Mouse (Mus musculus) layer of hippocampus, adult 11-12 months (tissue): ENCODE data around the gene Lefty1.
"Not testable (repeated sequence)": the region's sequence is repeated elsewhere in the genome, so short reads cannot be mapped to it uniquely, and the experiment has no call there.

Experiments used
- DNase-seq: peaks from one replicate; pipeline ENCODE4 v3.0.0; 2022; ENCODE audit warnings: low spot score

The Lefty1 gene

DNA sequence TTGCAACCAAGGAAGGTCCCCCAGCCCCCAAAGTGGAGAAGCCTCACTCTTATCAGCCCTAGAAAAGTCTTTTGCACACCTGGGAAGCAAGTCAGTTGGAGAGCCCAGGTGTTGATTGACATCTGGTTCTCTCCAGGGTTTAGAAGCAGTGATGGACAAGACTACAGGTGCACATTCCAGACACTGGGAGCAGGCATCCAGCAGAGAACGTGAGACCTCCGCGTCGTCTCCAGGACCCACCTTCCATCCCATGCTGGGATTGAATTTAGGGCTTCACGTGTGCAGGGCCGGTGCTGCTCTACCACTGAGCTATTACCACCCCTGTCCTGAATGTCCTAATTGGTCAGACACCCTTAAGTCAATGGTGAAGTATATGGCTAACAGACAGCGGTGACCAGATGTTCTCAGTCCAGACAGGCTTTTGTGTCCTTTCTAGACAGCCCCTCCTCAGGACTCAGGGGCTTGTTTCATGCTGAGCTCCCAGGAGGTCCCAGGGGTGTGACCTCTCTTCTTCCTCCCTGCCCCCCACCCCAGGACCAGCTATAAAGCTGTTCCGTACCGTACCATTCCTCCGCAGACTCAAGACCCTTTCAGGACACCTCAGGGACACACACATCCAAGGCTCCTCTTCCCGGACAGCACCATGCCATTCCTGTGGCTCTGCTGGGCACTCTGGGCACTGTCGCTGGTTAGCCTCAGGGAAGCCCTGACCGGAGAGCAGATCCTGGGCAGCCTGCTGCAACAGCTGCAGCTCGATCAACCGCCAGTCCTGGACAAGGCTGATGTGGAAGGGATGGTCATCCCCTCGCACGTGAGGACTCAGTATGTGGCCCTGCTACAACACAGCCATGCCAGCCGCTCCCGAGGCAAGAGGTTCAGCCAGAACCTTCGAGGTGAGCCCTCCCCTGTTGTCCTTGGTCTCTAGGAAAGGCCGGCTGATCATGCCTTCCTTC lies at the start of gene Lefty1:
Gene Lefty1, plus strand, starts transcription at position 556 of the 953 bp plus-strand sequence.
- DNase-seq, result no peak

DNA sequence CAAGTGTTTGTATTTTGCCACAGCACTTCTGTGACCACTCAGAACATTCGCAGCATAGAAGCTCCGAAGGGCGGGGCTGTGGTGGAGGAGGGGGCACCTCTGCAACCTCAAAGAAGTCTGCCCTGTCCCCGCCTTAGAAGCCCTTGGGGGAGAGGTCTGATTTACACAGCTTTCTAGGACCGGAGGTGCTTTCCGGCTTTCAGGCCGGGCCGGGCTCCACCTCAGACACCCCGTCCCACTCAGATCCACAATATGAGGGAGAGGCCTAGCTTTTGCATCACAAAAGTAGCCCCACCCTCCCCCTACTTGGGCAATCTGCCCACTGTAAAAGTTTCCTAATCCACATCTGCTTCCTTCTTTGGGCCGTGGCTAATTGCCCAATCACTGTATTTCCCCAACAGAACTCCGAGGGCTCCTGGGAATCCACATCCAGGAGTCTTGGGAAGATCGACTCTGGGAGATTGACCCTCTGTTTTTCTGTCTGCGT lies 46.2 kb upstream of the Lefty1 start:
- DNase-seq, result no peak

DNA sequence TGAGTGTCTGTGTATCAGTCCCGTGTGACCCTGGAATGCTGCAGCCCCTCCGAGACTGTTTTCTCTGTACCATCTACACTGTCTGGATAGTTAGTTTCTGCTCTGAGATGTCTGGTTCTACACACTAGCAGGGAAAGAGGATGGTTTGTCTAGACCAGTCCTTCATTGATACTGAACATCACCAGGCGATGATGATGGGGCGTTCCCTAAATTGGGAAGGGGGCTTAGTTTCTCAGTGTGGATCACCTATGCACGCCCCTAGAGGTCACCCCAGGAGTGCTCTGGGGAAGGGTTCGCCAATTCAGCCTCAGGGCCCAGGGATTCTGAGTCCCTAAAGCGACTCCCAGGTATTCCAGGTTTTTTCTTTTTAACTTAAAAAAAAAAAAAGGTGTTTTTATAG lies 45.6 kb upstream of the Lefty1 start:
- no peak for DNase-seq

DNA sequence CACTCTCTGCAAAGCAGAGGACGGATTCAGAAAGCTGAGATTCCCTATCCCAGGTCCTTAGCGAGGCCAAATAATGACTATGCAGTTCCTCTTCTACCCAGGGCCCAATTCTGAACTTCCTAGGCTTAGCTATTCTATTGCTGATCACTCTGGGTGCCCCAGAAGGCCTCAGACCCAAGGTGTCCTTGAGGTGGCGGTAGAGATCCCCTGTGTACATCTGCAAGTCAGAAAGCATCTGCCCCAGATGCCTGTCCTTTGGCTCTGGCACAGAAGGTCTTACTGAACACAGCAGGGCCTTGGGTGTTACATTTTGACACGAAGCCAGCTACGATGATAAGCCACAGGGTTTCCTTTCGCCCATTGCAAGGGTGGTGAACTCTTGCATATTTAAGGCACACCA lies 45.0 kb upstream of the Lefty1 start:
- no peak for DNase-seq

DNA sequence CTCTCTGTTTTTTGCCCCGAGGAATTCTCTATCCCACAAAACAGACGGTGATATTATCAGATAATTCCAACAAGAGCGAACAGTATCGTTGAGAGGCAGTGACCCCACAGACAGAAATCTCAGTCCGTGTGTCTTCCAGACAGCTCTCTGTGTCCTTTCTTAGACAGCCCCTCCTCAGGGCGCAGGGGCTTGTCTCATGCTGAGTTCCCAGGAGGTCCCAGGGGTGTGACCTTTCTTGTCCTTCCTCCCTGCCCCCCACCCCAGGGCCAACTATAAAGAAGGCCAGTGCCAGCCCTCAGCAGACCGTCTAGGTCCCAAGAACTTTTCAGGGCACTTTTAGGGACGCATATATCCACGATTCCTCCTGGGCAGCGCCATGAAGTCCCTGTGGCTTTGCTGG lies 42.0 kb upstream of the Lefty1 start, which contains the start of gene Lefty2:
Gene Lefty2, plus strand, starts transcription at position 301 of the 400 bp plus-strand sequence.
- no peak for DNase-seq

DNA sequence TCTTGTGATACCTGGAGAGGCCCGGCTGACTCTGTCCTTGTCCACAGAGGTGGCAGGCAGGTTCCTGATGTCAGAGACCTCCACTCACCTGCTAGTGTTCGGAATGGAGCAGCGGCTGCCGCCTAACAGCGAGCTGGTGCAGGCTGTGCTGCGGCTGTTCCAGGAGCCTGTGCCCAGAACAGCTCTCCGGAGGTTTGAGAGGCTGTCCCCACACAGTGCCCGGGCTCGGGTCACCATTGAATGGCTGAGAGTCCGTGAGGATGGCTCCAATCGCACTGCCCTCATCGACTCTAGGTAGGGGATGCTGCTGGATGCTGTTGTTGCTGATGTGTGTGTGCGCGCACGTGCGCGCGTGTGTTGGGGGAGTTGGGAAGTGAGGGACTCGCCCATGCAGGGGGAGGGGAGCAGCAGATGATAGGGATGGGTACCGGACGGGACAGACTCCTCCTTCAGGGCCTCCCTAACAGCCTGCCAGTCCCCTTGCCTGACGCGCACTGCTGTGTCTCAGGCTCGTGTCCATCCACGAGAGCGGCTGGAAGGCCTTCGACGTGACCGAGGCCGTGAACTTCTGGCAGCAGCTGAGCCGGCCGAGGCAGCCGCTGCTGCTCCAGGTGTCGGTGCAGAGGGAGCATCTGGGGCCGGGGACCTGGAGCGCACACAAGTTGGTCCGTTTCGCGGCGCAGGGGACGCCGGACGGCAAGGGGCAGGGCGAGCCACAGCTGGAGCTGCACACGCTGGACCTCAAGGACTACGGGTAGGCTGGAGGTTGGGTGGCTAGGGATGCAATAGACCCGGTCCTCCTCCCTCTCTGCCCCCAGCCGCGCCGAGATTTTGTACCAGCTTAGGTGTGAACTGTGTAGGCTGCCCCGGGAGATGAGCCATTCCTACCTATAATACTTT lies 40.5 kb upstream of the Lefty1 start:
- DNase-seq, result not testable (repeated sequence)

DNA sequence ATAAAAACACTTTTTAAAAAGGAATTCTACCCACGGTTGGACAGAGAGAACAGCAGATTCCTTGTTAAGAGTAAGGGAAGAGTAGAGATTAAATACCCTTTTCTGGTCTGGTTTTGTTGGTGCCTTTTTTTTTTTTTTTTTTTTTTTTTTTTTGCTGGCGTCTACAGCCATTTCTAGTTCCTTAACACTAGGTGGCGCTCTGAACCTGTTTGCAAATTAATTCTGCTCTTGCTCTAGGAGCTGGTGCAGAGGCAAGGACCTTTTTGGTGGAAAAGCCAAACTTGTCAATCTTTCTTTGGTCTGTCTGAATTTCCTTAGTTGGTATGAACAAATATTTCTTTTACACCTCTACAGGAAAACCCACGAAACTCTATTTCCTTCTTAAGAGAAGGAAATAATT lies 33.7 kb upstream of the Lefty1 start:
- DNase-seq, result no peak

DNA sequence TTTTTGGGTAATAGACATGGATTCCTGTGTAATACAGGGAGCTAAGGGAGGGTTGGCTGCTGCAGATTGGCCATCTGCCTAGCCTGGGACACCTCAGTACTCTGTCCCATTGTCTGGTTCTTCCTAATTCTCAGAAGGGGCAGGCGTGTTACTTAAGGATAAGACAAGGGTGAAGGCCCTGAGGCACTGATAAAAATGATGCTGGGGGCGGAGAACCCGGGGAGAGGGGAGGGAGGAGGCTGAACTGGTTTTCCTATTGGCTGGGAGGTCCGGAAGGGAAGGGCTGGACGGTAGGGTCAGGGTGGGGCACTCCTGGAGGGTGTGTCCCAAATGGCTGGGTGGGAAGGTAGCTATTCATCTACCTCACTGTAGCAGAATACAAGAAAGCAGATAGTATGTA lies 31.9 kb upstream of the Lefty1 start:
- no peak for DNase-seq

DNA sequence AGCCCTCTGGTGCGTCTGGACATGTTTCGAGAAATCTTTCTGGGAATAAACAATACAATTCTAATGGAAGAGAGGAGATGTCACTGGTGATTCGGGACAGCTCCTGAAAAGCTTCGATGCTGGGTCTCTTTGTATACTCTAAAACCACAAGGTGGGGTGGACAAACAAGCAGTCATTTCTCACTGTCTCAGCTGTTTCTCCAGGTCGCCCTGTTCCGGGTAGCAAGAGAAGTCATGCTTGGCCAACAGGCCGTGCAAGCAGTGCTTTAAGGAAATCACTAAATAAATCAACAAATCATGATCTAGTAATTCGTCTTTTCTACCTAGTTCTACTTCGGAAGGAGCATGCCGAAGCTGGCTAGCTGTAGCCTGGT lies 31.2 kb upstream of the Lefty1 start:
- DNase-seq, result no peak

DNA sequence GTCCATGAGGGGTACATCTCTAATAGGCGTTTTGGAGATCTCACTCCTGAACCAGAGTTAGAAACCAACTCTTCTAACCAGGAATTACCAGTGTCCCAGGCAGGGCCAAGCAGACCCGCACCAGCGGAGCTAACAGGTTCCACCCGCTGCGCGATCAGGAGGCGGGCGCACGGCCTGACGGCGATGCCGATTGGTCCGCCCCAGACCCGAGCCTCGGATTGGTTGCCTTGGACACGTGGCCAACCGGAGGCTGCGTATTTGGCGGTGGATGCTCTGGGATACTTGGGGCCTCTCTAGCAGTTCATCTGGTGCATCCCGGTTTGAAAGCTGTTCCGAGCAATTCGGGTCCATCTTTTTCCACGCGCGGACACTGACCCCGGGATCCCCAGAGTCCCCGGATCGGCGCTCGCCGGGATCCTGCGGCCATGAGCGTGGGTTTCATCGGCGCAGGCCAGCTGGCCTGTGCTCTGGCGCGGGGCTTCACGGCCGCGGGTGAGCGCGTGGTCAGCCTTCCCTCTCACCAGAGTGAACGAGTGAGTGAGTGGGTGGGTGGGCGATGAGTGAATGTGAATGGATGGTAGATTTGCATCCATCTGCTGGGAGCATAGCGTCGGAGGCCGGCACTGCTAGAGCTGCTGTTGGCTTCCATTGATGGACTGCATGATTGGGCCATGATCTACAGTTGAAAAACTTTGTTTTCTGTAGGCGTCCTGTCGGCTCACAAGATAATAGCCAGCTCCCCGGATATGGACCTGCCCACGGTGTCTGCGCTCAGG lies 30.6 kb upstream of the Lefty1 start, which contains the start of gene Pycr2:
Gene Pycr2, plus strand, starts transcription at position 255 of the 776 bp plus-strand sequence.
- peak; percentile 95 for DNase-seq

DNA sequence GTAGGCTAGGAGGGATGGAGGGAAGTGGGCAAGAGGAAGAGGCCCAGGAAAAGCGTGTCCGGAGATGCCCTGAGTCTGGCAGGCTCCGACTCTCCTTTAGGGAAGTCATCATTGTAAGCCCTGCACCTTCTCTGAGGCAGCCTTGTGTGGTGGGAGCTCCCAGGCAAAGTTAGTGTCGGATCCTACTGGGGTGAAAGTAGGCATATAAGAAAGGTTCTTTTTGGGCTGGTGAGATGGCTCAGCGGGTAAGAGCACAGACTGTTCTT lies 30.1 kb upstream of the Lefty1 start:
- DNase-seq, result no peak

DNA sequence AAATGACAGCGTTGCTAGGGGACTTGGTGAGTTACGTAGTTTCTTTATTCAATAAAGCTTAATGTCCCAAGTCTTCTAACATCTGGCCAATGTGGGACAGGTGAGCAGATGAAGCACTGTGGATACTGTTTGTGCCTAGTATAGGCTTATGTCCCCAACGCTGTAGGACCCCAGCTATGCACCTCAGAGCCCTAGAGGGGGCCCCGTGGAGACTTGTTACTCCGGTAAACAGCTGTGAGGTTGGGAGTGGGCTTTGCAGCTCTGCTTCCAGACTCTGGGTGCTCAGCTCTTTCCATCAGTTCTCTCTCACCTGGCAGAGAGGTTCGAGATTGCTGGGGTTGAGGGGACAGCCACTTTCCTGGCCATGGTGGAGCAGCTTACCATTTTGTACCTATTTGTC lies 29.5 kb upstream of the Lefty1 start:
- no peak for DNase-seq

DNA sequence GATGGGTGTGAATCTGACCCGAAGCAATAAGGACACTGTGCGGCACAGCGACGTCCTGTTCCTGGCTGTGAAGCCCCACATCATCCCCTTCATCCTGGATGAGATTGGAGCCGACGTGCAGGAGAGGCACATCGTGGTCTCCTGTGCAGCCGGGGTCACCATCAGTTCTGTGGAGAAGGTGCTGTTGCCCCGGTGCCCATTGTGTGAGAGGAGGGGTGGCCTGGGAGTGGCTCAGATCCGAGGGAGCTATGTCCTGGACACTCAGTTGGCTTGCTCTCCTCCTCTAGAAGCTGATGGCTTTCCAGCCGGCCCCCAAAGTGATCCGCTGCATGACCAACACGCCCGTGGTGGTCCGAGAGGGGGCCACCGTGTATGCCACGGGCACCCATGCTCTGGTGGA lies 28.9 kb upstream of the Lefty1 start:
- DNase-seq, result no peak

DNA sequence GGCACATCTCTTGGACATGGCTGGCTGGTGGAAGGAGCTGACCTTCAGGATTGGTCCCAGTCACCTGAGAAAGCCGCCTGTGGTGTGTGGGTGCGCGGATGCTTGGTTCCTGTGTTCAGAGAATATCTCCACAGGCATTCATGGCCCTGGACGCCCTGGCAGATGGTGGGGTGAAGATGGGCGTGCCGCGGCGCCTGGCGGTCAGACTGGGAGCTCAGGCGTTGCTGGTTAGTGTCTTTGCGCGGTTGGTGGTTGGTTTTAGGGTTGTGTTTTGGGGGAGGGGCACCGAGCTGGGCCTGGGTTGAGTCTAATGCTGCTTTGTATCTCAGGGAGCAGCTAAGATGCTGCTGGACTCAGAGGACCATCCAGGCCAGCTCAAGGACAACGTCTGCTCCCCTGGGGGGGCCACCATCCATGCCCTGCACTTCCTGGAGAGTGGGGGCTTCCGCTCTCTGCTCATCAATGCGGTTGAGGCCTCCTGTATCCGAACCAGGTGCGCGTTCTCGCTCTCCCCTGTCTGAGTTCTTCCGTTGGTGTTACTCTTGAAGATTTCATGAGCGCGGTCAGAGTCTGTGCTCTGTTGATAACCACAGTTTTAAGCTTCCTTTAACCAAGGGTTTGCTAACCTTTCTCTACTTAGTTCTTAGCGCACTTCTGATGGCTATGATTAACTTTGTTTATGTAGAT lies 28.2 kb upstream of the Lefty1 start:
- no peak for DNase-seq

DNA sequence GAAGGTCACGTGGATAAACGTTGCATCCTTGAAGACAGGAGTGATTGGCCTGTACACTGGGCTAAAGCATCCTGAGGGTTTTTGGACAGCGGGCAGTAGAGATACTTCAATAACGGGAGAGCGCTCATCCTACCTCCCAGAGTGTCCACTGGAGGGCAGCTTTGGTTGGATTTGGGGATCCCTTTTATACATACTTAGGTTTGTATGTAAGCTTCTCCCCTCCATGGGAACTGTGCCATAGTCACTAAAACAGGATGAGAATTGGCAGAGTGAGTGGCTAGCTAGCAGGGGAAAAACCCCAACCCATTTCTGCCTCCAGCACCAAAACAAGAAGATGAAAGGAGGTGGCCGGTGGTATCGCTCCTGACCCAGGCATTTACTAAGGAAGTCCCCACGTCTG lies 23.7 kb upstream of the Lefty1 start:
- DNase-seq, result no peak

DNA sequence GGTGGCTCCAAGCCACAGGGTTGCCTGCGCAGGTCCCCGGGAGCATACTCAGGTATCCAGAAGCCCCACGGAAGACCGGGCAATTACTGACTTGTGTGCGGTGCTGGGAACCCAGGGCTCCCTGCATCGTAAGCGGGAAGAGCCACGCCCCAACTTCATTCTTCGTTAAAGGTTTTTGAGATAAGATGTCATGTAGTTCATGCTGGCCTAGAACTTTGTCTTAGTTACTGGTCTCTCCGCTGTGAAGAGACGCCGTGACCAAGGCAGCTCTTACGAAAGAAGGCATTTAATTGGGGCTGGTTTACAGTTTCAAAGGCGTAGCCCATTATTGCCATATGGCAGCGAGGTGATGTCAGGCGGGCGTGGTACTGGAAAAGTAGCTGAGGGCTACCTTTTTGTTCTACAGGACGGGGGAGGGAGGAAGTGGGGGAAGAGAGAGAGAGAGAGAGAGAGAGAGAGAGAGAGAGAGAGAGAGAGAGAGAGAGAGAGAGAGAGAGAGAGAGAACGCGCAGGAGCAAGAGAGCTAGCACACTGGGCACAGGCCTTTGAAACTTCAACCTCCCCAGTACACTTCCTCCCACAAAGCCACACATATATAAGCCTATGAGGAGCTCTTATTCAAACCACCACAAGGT lies 23.1 kb upstream of the Lefty1 start:
- DNase-seq, result no peak

DNA sequence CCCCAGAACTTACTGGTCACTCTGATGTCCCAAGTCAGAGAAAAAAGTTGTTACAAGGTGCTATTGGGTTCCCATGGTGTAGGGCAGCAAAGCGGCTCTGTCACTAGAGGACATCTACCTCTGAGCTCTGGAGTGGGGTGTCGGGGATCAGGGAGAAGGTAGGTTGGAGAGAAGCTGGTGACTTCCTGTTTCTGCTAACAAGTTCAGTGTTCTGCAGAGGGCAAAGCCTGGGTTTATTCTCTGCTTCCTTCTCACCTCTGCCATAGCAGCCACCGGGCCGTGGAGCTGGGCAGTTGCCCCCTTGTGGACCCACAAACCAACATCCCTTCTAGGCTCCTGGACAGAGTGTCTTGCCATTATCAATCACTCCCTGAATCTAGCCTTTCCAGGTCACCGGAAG lies 22.0 kb upstream of the Lefty1 start:
- DNase-seq, result no peak

DNA sequence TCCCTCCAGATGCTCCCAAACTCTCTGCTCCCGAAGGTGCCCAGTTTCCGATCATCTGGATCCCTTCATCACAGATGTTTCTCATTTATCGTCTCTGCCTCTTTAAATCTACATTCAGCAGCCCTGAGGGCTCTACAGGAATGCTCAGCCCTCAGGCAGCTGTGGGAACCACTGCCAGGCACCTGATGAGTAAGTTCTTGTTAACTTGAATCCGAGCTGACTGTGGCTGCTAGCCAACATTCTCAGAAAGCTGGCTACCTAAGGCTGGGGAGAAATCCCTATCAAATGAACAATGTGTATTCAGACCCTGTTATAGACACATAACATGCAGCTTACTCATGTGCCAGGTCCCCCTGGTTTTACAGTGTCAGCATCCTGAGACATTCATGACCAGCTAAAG lies 21.0 kb upstream of the Lefty1 start:
- DNase-seq, result no peak

DNA sequence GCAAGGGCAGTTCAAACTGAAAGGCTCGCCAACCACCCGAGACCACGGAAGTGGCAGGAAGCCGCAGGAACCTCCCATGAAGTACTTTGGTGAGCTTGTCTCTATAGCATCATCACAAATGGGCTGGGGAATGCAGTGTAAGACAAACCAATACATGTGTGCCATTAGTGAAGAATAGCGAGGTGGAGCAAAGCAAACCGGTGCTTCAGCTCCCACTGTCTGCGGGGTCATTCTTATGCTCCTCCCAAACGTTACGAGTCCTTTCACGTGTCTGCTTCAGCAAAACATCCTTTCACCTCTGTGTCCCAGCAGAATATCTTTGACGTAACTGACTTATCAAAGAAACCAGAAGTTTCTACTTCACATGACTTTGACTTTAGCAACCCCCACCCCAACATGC lies 18.4 kb upstream of the Lefty1 start:
- DNase-seq, result no peak

DNA sequence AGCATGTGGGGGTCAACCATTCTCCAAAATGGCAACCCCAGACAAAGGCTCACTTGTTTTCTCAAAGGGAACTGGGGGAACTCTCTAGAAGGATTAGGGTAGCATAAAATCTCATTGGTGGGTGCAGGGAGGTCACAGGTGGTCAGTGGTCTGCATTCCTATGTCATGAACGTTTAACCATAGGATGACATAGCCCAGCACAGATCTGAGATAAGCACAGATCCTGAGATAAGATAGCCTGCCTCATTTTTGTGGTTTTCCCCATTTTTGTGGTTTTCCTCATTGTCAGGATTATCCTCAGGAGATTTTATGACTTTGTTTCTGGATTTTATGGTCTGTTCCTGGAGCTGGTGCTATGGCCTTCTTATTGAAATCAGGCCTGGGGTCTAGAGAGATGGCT lies 17.8 kb upstream of the Lefty1 start:
- DNase-seq, result no peak

DNA sequence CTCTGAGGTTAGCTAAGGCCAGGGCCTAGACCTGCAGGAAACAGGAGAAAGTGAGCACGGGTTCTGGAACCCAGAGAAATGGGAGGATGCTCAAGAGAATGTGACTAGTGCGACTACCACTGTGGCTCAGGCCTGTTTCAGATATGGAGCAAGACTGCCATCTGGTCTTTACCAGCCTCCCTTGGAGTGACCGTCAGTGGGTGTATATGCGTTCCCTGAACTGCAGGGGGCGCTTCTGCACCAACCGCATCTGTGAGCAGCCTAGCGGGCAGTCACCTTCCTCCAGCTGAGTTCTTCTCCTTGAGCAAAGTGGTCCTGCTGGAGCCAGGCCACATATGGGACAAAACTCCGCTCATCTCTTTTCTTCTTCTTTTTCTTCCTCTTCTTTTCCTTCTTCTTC lies 15.1 kb upstream of the Lefty1 start:
- no peak for DNase-seq
